Mouse (Mus musculus): Measurements from ENCODE around the gene Fam196a.
A peak's percentile ranks its signal among the peaks of the same experiment; 100 is the strongest.

Fam196a gene

DNA sequence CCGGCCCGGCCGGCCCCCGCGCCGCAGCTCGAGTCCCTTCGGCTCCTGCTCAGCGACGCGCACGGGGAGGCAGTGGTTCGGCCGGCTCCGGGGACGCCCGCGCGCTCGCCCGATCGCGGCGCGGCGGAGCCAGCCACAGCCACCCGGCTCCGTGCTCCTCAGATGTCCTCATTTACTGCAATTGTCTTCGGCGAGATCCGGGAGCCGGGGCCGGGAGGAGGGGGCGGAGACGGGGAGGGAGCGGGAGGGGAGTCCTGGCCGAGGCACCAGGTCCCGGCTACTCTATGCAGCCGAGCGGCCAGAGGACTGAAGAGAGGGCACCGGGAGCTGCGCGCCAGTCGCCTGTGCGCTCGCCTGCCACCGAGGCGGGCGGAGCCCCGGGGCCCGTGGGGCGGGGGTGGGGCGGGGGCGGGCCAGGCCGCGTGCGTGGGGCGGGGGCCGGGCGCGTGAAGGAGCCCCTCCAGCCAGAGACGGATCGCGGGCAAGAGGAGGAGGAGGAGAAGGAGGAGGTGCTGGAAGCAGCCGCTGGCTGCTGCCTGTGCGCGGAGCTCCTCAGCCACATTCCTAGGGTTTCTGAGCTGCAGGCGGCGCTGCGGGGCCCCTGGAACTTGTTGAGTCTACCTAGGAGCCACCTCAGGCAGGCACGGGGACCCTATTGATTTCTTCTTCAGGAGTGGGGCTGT, at the start of gene Fam196a:
Gene Fam196a (minus strand): TSS at position 504 of the 683 bp plus-strand sequence.
- peak; percentile 9 for DNase-seq

DNA sequence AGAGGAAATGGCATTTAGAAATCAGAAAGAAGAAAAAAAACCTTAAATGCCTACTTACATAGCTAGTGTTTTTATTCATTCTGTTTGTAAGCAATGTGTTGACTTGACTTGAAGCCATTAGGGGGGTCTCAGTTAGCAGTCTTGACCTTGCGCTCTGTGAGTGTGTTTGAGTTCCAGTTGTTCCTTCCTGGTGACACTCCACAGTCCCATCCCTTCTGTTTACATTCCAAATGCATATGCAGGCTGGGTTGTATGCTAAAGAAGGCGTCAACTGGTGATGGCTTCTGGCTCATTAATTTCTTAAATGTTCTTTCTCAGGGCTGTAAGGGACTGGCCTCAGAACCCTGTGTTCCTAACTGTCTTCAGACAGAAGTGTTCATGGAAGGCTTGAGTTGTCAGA, 23.4 kb upstream of the Fam196a start:
- DNase-seq, result no peak

DNA sequence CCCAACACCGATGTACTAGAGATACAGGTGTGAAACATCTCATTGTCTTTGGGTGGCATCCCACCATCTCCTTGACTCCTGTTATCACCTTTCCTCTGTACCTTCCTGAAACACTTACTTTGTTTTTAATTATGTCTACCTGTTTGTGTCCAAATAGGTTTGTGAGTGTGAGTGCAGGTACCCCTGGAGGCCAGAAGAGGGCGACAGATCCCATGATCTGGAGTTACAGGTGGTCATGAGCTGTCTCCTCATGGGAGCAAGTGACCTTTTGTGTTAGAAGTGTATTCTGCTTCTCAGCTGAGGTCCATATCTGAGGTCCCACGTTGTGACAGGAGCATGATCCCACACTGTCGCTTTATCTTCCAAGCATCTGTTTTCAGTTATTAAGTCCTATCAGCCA, 22.6 kb upstream of the Fam196a start:
- DNase-seq, result peak; percentile 45

DNA sequence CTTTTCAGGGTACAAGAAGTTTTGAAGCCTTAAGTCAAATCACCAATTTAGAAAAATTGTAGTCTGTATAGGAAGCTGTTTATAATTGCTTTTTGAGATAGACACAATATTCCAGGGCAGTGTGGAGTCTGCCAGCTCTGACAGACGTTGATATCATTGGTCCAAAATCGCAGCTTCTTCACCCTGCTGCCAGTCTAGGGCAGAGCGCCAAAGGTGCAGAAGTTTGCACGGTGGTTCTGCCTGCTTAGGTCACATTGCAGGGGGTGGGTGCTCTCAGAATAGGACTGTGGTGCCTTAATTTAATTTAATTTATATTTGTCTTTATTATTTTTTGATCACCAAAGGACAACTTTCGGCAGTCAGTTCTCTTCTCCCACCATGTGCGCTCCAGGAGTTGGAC, 20.9 kb upstream of the Fam196a start:
- no peak for DNase-seq

DNA sequence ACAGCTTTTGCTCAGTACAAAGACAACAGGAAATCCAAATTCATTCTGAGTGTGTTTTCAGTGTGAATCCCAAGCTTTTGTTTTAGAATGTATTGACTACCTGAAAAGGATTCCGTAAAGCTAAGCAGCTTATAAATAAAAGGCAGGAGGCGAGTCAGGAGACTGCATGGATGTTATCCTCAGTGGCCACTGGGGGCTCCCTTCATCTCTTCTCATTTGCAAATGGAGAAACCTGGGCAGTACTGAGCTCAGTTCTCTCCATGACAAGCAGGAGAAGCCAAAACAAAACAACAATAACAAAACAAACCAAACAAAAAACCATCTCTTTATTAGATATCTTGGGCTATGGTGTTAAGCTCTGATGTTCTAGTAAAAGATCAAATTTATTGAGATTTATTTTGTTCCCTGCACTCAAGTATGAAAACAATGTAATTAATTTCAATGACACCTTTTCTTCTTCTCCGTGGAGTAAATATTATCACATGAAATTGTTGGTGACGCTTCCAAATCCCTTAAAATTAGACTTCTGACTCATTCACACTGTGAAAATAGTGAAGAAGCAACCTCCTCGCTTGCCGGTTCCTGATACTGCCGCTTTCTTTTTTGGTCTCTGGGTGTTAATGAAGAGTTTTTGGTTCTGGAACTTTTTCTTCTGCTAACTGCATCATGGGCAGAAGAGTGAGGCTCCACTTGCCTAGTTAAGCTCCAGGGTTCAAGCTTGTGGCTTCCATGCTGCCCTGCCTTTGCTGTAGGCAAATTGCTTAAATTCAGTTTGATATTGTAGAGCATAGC, 7.9 kb upstream of the Fam196a start:
- DNase-seq, result no peak

DNA sequence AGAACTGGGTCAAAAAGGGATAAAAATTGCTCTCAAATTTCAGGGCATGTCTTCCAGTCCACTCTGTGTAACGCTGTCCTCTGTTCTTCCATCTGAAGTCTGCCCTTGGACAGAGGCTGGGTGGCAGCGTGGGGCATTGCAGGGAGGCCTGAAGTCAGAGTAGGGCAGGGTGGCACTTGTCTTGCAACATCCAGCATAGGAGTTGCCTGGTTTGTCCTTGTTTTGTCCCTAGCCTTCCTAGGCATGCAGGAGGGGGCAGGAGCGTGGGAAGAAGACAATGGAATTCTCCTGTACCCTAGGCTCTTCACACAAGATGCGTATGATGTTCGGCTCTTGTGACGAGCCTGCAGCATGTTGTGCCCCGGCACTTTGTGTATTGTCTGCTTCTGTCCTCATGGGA, 5.5 kb upstream of the Fam196a start:
- DNase-seq, result no peak

DNA sequence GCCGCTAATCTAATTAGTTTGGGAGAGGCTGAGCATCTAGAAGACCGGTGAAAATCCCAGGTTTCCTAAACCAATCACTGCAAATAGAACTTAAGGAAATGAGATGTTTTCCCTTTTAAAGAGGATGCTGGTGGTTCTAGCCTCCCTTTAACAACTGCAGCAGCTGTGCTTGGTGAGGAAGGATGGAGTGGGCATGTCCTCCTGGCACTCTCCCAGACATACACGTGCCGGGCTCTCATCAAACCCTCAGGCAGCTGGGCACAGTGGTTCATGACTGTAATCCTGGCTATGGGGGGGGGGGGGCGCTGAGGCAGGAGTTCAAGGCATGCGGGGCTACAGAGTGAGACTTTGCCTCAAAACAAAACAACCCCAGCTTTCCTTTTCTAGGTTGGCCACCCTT, 4.8 kb upstream of the Fam196a start:
- no peak for DNase-seq

DNA sequence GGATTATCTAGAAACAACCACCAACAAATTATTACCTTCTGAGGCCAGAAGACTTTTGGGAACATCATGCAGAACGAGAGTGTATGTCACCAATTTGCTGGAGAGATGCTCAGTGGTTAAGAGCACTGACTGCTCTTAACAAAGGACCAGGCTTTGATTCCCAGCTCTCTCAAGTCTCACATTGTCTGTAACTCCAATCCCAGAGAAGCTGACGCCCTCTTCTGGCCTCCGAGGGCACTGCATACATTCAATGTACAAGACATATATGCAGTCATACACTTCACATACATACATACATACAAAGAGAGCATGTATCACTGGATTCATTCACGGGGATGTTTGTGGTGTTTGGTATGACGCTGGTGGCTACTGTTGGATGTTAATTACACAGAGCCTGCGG, 3.7 kb upstream of the Fam196a start:
- no peak for DNase-seq

DNA sequence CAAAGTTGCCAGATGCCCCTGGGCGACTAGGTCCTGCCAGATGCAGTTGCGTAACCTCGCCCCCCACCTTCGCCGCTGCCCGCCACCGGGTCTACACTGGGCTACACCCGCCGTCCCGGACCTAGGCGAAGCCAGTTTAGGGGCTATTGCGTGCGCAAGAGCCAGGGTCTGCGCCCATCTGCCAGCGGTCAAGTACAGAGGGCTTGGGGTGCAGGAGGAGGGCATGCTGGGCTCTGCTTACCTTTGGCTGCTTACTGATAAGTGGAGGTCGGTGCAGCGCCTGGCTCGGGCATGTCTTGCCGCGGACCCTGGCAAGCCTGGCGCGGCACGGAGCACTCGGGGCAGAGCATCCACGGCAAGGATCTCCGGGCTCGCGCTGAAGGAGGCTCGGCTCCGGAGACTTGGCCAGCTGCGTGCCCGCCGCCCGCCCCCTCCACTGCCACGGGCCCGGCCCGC, 731 bp downstream of the Fam196a start:
- DNase-seq, result no peak

DNA sequence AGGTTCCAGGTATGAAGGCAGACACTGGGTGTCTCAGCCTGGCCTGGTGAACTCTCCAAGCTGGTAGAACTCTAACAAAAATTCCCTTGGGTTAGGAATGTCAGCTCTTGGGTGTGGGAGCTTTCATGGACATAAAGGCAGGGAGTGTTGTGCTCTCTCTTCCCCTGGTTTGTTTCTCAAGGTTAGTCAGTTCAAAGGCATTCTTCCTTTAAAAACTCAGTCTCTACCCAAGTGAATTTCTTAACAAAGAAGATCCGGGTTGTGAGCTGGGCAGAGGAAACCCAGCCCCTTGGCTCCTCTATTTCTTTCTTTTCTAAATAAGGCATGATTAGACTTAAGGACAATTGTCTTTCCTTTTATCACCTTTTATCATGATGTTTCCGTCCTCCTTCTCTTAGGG, 6.3 kb downstream of the Fam196a start:
- no peak for DNase-seq

DNA sequence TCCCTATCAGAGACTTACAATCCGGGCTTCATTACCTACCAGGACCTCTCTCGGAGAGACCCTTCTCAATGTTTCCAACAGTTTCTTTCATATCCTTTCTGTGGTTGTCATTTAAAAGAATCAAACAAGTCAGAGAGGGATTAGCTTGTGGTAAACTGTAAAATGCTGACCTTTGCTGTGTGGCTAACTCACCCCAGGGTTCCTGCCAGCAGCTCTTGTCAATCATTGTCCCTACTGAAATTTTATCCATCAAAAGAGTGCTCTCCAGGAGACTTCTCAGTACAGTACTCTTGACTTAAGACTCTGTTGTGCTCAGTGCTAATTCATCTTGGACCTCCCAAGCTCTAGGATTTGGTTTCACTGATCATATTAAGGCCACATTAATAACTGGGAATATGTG, 36.2 kb downstream of the Fam196a start:
- DNase-seq, result peak; percentile 47

DNA sequence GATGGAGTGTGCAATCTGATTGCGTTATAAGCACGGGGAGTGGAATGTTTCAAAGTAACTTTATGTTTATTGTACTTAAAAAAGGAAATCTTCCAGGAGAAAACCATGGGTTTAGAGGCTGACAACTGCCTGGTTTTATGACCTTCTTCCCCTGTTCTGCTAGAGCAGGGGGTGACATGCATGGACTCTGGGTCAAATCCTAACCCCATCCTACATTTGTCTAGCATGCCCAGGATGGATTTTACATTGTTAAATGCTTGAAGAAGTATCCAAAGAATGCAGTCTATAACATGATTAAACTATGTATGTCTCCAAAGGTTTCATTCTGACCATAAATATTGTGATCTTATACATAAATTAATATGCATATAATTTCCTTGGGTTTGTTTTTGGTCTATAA, 38.8 kb downstream of the Fam196a start:
- DNase-seq, result no peak

DNA sequence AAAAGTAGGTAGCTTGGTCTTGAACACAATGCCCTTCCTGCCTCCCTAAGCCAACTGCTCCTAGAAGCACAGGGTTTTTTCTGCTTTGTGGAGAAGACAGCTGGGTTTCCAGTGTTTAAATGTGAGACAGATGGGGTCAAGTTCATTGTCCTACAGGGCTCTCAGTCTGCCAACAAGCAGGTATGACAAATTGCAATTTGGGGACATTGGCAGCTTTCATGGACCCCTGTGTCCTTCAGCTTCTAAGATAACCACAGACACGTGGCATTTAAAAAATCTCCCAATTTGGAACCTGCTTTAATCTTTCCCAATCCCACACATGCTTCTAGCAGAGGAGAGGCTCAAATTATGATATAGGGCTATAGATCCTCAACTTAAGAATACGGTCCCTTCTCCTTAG, 43.6 kb downstream of the Fam196a start:
- DNase-seq, result no peak

DNA sequence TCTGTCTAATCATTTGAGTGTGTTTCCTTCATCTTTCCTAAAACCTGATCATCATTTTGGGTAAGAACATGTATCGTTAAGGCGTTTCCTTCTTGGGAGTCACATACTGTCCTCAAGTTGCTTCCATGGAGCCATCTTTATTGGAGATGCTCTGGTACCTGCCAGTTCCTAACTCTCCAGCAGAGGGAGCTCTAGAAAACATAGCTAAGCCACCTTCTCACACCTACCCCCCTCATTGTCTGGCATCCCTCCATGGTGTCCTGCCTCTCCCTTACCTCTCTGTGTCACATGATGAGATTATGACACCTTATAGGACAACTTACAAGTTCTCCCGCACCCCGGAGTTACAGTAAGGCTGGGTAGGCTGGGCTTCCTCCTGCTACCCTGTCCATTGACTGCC, 45.3 kb downstream of the Fam196a start:
- DNase-seq, result peak; percentile 29

DNA sequence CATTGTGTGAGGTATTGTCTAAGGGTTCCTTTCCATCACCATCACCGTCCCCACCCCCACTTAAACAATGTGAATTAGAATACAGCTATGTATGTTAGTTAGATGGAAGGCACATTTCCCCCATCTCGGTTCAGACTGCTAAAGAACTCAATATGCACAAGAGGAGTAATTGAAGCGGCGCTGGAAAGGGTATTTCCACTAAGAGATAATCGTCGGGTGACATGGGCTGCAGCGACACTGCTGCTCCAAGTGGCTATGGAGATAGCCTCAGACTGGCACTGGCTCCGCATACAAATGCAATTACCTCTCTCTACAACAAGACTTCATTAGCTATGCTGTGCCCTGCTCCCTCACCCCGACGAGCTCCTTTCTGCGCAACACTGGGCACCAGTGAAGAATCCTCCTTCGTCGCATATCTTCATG, 45.8 kb downstream of the Fam196a start:
- DNase-seq, result no peak

DNA sequence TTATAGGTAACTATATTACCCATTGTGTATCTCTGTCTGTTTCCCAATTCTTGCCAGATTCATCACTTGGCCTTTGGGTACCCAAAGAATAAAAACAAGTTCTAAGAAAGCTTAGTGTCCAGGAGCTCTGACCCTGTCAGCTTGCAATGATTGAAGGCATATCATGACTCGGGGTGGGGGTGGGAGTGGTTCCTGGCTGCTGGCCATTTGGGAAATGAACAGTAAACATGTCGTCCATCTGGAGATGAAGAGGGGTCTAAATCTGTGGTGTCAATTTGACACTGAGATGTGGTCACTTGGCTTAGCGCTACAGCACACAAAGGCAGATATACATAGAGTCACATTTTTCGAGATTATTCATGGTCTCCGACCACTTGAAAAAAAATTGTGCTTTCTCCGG, 54.7 kb downstream of the Fam196a start:
- DNase-seq, result no peak

DNA sequence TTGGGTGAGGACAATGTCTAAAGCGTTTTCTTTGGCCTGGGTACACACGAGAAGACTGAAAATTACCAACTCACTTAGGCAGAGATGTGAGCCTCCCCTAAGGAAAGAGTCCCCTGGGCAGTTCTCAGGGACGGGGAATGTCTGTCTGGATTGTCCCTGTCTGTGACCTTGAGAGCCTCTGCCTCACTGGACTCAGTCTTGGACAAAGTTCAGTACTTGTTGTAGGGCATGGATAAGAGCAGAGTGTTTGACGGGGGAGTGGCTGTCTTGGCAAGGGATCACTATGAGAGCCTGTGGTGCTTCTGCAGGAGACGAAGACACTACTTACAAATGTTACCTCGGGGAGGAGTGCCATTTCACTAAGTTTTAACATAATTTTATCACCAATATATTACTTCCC, 57.8 kb downstream of the Fam196a start:
- DNase-seq, result peak; percentile 10

DNA sequence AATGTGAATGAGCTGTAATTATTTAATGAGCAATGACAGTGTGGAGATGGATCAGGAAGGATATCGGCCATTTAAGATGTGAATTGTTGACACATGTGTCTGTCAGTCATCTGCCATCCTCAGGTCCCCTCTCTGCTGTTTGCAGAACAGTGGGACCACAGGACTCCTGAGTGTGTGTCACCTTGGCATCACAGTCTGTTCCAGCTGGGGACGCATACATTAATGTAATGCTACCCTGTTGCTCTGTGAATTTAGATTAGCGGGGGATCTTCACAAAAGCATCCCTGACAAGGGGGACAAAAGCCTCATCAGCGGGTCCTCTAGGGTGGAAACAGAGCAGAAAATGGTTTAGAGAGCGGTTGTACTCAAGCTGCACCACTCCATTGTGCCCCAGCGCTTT, 59.2 kb downstream of the Fam196a start:
- no peak for DNase-seq

DNA sequence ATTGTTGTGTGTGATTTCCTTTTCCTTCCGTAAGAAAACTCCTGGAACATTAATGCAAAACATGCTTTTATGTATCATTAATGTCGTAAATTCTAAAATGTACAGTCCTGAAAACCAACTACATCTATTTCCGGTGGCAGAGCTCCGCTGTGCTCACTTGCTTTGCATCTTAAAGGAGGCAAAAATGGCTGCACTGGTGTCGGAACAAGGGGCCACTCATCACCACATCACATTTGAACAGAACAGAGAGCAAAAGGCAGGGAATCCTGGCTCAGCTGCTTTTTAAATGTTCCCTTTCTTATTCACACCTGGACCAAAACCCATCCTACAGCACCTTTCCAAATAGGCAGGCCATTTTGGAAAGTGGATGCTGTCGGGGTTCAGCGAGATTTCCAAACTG, 65.2 kb downstream of the Fam196a start:
- no peak for DNase-seq

DNA sequence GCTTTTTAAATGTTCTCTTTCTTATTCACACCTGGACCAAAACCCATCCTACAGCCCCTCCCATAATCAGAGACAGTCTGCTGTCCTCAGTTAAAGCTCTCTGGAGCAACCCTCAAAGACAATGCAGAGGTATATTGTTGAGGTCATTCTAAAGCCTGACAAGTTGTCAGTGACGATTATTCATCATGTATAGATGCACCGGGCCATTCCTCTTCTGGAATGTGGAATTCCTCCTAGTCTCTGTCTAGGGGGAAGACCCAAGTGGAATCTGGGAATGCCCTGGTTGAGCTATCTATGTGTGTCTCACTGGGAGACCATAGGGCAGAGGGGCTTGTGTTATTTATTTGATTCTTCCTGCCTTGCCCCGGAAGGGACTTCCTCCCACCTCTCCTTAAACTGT, 65.7 kb downstream of the Fam196a start:
- DNase-seq, result no peak

DNA sequence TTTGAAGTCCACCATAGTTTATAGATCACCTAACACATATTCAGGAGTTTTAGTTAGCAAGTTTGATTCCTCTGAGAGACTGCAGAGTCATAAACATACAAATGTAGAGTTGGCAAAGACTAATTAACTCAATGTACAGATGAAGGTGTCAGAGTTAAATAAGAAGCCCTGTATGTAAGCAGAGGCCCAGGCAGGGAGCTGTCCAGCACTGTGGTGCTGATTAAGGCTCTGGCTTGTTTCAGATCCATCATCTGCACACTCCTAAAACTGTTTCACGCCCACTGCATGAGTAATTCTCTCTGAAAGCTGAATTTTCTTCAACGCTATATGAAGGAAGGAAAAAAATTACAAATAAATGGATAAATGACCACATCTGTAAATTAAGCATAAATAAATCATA, 74.1 kb downstream of the Fam196a start:
- DNase-seq, result peak; percentile 7

DNA sequence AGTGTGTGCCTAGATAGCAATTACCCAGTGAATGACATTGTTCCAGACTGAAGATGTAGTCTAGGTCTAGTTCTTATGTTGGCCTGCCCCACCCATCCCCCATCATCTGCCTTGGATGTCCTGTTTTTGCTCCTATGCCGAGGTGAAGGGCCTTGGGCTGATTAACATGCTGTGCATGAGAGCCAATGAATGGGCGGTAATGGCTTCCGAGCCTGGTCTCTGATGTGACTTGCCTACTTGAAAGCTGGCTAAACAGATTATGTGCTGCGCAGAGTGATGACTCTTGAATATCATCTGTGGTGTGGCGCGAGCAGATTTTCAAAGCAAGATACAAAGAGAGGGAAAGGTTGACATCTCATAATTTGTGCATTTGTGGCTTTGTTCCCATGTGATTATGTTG, 76.2 kb downstream of the Fam196a start:
- DNase-seq, result no peak

DNA sequence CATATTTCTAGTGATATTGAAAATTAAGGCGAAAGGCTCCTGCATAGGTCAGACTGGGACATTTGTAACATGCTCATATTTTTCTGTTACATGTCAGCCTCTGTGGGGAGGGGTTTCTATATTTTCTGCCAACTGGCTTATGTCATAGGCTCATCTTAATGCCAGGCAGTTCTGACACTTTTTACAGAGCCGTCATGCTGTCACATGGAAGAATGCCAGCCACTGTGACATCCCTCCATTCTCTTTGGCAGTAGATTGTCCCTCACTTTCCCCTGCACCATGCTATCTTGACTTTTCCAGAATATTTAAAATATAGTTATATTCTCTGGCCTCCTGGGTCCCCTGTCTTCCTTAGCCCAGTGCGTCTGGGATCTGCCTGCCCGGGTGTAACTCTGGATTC, 95.5 kb downstream of the Fam196a start:
- DNase-seq, result no peak

DNA sequence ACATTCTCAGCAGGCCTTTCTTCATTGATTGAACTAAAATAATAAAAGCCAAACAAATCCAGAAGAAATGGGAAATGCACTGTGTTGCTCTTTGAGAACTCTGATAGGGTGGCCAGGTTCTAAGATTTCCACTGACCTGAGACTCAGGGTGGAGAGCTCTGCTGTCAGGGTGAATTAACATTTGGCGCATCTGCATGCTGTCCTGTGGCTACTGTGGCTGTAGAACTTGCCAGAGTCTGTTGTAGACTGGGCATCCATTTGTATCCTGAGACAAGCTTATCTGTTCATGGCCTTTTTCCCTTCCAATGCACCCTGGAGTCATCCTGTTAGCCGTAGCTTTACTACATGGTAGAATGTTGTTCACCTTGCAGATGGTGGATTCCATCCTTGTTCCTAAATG, 98.2 kb downstream of the Fam196a start:
- DNase-seq, result no peak
